Mouse (Mus musculus) cerebellum, postnatal 4 days (tissue): ENCODE data around the gene Gm20388.
"Not testable (repeated sequence)": the region's sequence is repeated elsewhere in the genome, so short reads cannot be mapped to it uniquely, and the experiment has no call there.

ENCODE experiments used
- DNase-seq, 2 experiments: peaks; one replicate each; pipeline ENCODE4 v3.0.0; 2022; ENCODE audit warnings: low spot score in 2 of 2, mixed read lengths in 1 of 2

The Gm20388 gene

GRCm38 (mm10) chr8:124156324-124156723 lies 4245.7 kb downstream of the Gm20388 start:
- DNase-seq, result no peak

DNA sequence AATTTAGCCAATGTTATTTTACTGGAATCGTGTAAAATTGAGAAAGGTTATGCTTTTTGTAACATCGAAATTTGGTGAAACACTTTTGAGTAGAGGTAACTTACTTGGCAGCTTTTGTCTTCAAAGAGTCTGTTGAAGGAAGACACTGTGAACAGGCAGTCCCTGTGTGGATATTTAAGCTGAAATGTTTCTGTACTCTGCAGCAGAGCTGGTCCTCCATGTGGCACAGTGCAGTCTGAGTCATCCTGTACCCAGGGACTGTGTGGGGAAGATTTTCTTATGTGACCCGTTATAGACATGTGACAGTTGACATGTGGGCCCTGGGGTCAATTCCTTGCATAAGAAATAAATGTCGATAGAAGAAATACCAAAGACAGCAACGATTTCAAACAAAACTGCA lies 4251.0 kb downstream of the Gm20388 start:
- no peak for DNase-seq

DNA sequence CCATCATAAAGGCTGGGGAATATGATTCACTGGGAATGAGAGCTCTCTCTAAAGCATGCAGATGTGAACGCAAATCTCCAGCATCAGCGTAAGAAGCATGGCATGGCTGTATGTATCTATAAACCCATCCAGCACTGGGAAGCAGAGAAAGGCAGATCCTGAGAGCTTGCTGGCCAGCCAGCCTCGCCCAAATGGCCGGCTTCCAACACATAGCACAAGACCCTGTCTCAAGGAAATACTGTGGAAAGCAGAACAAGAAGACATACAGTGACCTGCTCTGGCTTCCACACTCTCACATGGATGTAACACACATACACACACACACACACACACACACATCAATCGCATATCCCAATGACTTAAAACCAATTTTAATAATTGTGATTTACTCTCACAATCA lies 4252.6 kb downstream of the Gm20388 start:
- no peak for DNase-seq

DNA sequence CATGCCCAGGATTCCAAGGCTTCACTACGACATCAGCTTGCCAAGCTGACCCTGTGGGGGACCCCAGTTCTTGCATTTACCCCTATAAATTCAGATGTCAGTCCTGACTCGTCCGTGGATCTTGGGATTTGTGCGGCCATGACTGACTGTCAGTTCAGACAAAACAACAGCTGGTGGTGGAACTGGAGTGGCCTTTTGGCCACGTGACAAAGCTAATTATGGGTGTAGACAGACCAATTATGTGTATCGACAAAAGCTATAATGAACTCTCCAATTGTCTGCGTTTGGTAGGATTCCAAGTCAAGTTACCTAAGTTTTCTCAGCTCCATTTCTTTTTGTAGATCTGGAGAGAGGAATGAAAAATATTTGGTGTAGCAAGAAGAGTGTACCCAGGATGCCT lies 4259.1 kb downstream of the Gm20388 start:
- DNase-seq, result no peak

- no peak for DNase-seq
Measured at GRCm38 (mm10) chr8:124170671-124171070, 4260.0 kb downstream of the Gm20388 start.

GRCm38 (mm10) chr8:124171557-124172528 lies 4261.2 kb downstream of the Gm20388 start:
- no peak for DNase-seq

GRCm38 (mm10) chr8:124173688-124174087 lies 4263.0 kb downstream of the Gm20388 start:
- DNase-seq, result no peak

DNA sequence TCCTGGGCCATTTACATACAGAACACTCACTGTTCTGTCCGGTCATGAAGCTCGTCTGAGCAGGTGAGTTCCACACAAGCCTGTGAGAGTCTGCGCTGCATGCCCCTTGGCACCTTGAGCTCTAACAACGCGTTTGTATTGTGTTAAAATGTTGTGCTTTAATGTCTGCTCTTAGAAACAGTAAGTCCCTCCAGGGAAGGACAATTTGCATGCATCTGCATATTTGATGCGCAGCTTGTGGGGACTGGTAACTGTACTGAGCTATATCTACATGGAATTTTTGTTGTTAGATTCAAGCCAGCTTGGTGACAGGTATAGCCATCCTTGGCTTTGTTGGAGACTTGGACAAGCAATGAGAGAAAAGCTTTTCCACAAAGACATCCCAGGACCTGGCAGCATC lies 4265.5 kb downstream of the Gm20388 start:
- DNase-seq, result no peak

- not testable (repeated sequence) for DNase-seq
Measured at GRCm38 (mm10) chr8:124177092-124177491, 4266.5 kb downstream of the Gm20388 start.

GRCm38 (mm10) chr8:124180681-124181445 lies 4270.2 kb downstream of the Gm20388 start:
- no peak for DNase-seq

DNA sequence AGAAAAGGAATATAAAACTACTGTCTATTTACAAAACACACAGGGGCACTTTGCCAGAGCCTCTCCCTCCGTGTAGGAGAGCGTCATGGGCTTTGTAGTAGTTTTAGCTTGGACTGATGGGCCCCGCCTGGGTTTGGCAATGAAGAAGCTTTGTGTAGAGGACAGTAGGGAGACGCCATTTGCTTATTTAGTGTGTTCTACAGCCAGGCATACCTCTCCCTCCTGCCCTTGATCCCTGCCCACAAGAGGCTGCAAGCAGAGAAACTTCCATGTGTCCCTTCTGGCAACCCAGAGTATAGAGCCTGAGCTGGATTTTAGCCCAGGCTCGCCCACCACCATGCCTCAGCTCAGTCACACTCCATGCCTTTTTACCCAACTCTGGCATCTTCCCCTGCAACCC lies 4271.1 kb downstream of the Gm20388 start:
- no peak for DNase-seq

GRCm38 (mm10) chr8:124182224-124182623 lies 4271.6 kb downstream of the Gm20388 start:
- DNase-seq, result no peak

DNA sequence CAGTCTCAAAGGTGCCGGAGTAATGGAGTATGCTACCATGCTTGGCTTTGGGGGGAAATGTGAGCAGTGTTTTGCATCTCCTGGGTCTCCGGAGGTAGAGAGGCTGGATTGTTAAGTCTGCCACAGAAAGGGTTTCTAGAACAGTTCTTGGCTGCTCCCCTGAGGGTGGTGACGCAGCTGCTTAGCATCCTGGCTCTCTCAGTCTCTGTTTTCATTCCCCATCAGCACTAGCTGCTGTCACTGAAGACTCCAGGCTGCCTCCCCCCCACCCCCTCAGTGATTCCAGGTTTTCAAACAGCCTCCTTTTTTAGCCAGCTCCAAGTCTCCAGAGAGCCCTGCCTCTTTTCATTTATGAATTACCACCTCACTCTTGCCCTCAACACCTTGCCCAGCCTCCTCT lies 4273.4 kb downstream of the Gm20388 start:
- DNase-seq, result no peak

- no peak for DNase-seq
Measured at GRCm38 (mm10) chr8:124184507-124184906, 4273.9 kb downstream of the Gm20388 start.

GRCm38 (mm10) chr8:124185081-124185480 lies 4274.4 kb downstream of the Gm20388 start:
- DNase-seq, result no peak

DNA sequence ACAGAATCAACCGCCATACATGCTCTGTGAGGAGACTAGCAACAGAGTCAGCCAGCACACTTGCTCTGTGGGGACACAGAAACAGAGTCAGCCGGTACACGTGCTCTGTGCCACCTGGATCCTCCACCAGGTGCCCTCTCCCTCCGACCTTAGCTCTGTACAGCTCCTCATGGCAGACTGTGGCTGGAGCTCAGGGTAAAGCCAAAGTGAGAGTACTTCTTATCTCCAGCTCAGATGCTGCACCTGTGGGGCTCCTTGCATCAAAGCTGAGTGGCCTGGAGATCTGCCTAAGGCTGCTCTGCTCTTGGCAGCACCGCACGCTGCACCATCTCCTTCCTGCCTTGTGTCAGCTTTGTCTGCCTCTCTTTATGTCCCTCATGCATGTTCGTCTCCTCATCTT lies 4279.7 kb downstream of the Gm20388 start:
- DNase-seq, result no peak

GRCm38 (mm10) chr8:124192242-124192641 lies 4281.6 kb downstream of the Gm20388 start:
- no peak for DNase-seq

- DNase-seq, result no peak
Measured at GRCm38 (mm10) chr8:124192976-124193375, 4282.3 kb downstream of the Gm20388 start.

DNA sequence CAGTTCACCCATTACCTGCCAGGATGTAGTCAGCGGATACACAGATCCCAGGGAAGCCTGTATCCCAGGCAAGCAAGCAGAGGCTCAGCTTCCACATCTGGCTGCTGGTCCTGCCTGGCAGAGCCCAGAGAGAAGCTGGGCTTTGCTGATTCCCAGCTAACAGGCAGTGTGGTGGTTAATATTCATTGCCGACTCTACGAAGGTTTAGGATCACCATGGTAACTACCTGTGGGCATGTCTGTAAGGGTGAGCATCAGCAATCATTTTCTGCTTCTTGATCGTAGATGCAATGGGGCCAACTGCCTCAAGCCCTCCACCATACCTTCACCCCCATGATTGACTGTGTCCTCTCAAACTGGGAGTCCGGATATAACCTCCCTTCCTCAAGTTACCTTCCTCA lies 4283.4 kb downstream of the Gm20388 start:
- no peak for DNase-seq

DNA sequence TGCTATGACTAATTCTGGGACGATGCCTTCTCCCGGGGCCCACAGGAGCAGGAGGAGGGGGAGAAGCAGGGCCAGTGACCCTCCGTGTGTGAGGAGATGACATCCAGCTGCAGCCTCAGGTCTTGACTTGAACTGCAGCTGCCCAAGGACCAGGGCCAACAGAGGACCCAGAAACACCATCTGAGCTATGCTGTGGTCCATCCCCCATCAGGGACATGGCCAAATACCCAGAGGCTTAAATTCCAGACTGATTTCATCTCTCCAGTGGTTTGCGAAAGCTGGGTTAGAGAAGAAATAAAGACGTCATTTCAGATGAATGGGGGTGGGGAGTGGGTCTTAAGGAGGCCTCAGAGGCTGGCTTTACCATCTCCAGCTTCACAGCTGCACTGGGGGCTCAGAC lies 4285.6 kb downstream of the Gm20388 start:
- no peak for DNase-seq

DNA sequence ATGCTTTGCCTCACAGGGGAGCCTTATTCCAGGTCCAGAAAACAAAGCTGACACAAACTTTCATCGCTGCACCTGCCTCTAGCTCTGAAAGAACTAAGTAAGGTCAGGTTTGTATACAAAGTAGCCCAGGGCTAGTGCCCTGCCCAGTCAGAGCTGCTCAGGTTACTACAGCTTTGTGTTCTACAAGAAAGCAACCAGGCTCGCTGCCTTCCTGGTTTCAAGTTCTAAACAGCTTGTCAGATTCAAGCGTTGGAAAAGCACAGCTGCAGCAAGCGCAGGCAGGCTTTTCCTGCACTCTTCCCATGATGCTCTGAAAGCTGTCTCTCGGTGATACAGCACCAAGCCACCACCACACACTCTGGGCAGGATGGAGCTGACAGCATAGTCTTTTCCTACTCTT lies 4286.2 kb downstream of the Gm20388 start:
- DNase-seq, result no peak

DNA sequence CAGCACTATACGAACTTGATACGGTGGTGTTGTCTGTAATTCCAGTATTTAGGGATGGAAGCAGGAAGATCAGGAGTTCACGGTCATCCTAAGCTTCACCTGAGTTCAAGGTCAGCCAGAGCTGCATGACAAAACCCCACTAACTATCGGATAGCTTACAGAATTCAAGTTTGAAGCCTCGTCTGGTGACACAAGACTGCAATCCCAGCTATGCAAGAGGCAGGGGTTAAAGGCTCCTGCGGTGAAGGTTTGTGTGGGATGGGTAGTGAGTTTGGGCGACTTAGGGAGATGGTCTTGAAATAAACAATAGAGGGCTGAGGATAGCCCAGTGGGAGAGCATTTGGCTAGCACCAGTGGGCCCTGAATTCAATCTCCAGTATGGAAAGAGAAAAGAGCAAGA lies 4287.6 kb downstream of the Gm20388 start:
- no peak for DNase-seq

GRCm38 (mm10) chr8:124200400-124200799 lies 4289.8 kb downstream of the Gm20388 start:
- no peak for DNase-seq
